Mouse (Mus musculus) T-cell, adult 66 days (primary cell): ENCODE measurements around the gene Rabgap1l. TPM values are rescaled to one million over a fixed set of nuclear protein-coding genes. Genes with fewer than 3 reads are reported as not detected.

Experiments used
- total RNA-seq, 2 experiments: library from RNA; stranded (reverse); gene quantifications; 3 replicates in 1 of 2; 4 replicates in 1 of 2; pipeline ENCODE4 v1.2.4; 2023

The Rabgap1l gene
- 100 to 1,000 TPM; 210 to 234 TPM for total RNA-seq

GRCm38 (mm10) chr1:160792686-160793355 lies at the start of gene Rabgap1l:
Gene Rabgap1l, minus strand, starts transcription at chr1:160793211.

DNA sequence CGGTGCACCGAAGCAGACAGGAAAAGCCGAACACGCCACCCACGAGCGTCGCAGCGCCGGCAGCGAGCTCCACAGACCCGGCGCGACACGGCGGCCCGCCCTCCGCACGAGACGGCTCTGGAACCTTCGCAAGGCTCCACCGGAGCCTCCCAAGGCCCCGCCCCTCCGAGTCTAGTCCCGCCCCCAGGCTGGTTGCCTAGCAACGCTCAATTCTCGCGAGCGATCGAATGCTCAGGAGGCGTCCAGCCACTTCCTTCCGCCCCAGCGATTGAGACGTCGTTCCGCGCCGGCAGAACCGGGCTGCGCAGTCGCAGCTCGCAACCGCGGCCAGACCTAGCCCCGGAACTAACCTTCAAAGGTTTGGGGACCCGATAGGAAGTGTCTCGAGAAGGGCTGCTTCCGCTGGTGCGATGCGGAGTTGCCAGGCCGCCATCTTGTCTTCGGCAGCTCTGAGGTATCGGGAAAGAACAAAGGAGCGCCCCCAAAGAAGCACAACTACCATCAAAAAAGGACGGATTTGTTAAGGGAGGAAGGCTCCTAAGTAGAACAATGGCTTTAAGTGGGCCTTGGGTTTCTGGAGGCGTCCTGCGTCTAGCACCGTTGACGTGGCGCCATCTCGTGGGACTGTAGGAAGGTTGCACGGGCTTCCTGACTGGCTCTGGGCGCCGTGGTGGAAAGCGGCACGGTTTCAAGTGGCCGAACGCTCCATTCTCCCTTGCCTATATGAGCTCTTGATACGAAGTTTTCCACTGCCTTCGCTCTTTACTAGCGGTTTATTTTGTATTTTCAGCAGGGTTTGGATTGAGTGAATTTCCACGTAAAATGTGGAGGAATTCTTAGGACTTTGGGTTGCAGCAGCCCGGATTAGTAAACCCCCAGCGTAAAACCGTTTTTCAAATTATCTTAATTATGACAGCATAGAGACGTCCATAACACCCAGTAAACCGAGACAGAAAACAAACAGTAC lies 580.0 kb downstream of the Rabgap1l start, which contains the start of gene Cacybp:
TSS of gene Cacybp (minus strand) at position 173 of the 967 bp plus-strand sequence.

GRCm38 (mm10) chr1:160194529-160195336 lies 598.3 kb downstream of the Rabgap1l start, which contains the start of gene Mrps14:
Gene Mrps14, plus strand, starts transcription at chr1:160195215.

Other genes starting within 250 kb of the Rabgap1l start
- gene Rc3h1, start 113.2 kb upstream of the Rabgap1l start, total RNA-seq, result 10 to 100 TPM; 71.9 to 80.7 TPM
- 10 to 100 TPM in 1 of 2 experiments, 1 to 10 TPM in 1; 9.1 to 10.5 TPM for gene Serpinc1, start 185.4 kb upstream of the Rabgap1l start, total RNA-seq
- gene Zbtb37, start 241.6 kb upstream of the Rabgap1l start, total RNA-seq, result 10 to 100 TPM; 33.0 to 47.0 TPM